Mouse (Mus musculus) lung, embryonic 16.5 days (tissue): Measurements from ENCODE around the gene Gm28308. TPM values are rescaled to one million over a fixed set of nuclear protein-coding genes. Genes with fewer than 3 reads are reported as not detected.

Experiments used
- ATAC-seq: fragments of 200-750 bp; cut with Nextera tagmentation; 2 replicates; pipeline ENCODE4 v1.8.0; 2017; ENCODE audit warnings: low read depth, mild to moderate bottlenecking, moderate library complexity
- H3K27ac ChIP-seq: fragments of 300-500 bp; sonication (generic); 2 replicates; pipeline ENCODE4 v1.5.1; 2014; ENCODE audit warnings: mild to moderate bottlenecking, control low read depth, low read length
- H3K27me3 ChIP-seq: fragments of 300-500 bp; sonication (generic); 2 replicates; pipeline ENCODE4 v1.6.1; 2014; ENCODE audit warnings: low read depth, low read length, mixed read lengths; ENCODE audit not compliant: control insufficient read depth, insufficient read depth
- H3K36me3 ChIP-seq: fragments of 300-500 bp; sonication (generic); 2 replicates; pipeline ENCODE4 v1.6.1; 2014; ENCODE audit warnings: low read length; ENCODE audit not compliant: control insufficient read depth, insufficient read depth
- H3K4me1 ChIP-seq: fragments of 300-500 bp; sonication (generic); replicated peaks from 2 replicates; pipeline ENCODE4 v1.6.1; 2014; ENCODE audit warnings: low read length, mixed read lengths; ENCODE audit not compliant: control insufficient read depth, insufficient read depth
- H3K4me2 ChIP-seq: fragments of 300-500 bp; sonication (generic); 2 replicates; pipeline ENCODE4 v1.6.1; 2014; ENCODE audit warnings: low read depth, low read length, control low read depth
- H3K4me3 ChIP-seq: fragments of 300-500 bp; sonication (generic); 2 replicates; pipeline ENCODE4 v1.5.1; 2014; ENCODE audit warnings: mild to moderate bottlenecking, low read length, control low read depth
- H3K9ac ChIP-seq: fragments of 300-500 bp; sonication (generic); 2 replicates; pipeline ENCODE4 v1.6.1; 2014; ENCODE audit warnings: low read length, control low read depth
- H3K9me3 ChIP-seq: fragments of 300-500 bp; sonication (generic); 2 replicates; pipeline ENCODE4 v1.6.1; 2016; ENCODE audit warnings: low read length; ENCODE audit not compliant: control insufficient read depth
- WGBS: fragments of 180-500 bp; shearing (Covaris S2); extraction: QIAGEN DNeasy Blood & Tissue Kit; methylation state at CpG from one replicate; pipeline ENCODE4 v1.1.7; 2014; 5-methylcytosine and 5-hydroxymethylcytosine counted together
- polyA plus RNA-seq: library from polyadenylated mRNA; unstranded; fragments of >200 nt; fragmentation: Nextera tagmentation; extraction: Ambion mirVana; gene quantifications from 2 replicates; pipeline ENCODE4 v1.2.1, GENCODE M21; 2015

Gene Gm28308
- polyA plus RNA-seq = not detected in 2 replicates

DNA sequence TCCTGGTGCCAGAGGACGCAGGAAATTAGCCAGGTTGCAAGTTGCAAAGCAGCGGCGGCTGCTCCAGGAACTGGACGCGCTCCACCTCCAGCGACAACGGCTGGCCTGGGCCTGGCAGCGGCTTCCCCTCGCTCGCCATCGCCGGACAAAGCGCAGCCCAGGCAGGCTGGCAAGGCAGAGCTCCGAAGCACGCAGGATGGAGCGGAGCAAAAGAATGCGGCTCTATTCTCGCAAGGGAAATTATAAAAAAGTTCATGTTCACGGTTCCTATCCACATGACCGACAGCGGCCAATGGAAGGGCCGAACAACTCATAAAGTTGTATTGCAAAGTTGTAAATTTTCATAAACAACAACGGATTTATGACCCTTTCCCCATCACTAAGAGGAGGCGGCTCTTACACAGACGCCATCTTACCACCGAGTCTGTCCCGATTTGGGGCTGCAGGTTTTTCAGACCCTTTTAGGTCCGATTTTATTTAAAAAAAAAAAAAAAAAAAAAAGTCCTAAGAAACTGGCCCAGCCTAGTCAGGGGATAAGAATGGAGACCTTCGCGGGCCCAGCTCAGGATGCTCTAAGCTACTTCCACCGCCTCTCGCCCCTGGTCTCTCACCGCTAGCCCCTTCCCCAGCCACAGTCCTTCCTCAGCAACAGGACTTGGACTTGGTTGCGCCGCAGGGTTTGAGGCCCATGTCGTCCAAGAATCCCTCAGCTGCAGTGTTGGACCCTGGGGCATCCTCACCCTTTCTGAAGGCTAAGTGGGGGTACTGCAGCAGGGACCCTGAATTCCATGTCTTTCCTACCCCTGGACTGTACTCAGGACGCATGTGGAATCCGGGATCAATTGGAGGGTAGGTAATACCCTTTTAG, at the start of gene Gm28308, which contains the start of gene Hoxa3:
Gm28308 (minus strand) TSS at position 221 of the 868 bp plus-strand sequence.
Hoxa3 (minus strand) TSS at position 218 of the 868 bp plus-strand sequence.
- Histone ChIP-seq H3K9me3 (no peaks in the 10 kb centered on the region), H3K4me3 (peak within 1 kb of the TSS; percentile 44), H3K36me3 (no peaks in the 10 kb centered on the region), H3K9ac (peak within 1 kb of the TSS; percentile 60), H3K4me1 (peaks cover 12% of the 10 kb centered on the region), H3K27ac (peak within 1 kb of the TSS; percentile 45), H3K27me3 (peaks cover 78% of the 10 kb centered on the region), H3K4me2 (peak within 1 kb of the TSS; percentile 65)
- ATAC-seq = peak; percentile 38
- WGBS = 9% methylated on average over 38 of the region's 38 CpGs

DNA sequence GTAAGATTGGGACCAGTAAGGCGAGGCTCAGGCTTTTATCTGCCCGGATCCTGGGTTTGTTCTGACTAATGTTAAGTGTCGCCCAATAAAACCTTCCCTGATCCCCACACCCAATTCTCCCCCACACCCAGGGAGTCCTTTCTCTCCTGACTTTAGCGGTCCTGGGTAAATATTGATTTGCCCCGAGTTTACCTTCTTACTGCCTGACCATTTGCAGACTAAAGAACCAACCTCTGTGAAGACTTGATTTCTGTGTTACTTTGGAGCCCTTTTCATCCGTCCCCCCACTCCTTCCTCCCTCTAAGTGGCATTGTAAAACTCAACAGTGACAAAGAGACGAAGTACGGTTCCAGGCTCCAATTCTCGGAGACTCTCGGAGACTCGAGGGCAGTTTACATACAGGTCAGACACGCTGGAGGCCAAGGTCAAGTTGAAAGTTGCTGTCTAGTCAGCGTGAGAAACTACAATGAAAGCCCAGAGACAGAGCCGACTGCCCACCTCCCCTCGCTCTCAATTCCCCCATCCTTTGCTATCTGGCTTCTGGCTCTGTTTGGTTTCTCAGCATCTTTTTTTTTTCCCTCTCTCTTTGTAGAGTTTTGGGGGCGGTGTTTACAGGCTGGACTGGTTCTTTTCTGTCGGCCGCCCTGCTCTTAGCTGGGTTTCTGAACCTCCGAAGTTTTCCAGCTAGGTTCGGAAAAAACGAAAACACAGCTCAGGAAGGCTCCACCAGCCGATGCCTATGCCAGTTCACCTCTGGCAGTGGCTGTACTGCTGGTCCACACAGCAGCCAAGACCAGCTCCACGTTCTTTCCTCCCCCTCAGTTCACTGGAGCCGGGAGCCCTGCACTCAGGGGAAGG, 49.6 kb upstream of the Gm28308 start:
- WGBS = 3% methylated on average over 24 of the region's 24 CpGs
- Histone ChIP-seq H3K9me3 (no peaks in the 10 kb centered on the region), H3K27me3 (peaks cover 89% of the 10 kb centered on the region), H3K4me2 (no peak overlapping the region), H3K4me3 (no peak overlapping the region), H3K27ac (no peak overlapping the region), H3K4me1 (peaks cover 13% of the 10 kb centered on the region; the same call in 1 of the 2 replicates), H3K36me3 (no peaks in the 10 kb centered on the region), H3K9ac (no peak overlapping the region)
- no peak for ATAC-seq

DNA sequence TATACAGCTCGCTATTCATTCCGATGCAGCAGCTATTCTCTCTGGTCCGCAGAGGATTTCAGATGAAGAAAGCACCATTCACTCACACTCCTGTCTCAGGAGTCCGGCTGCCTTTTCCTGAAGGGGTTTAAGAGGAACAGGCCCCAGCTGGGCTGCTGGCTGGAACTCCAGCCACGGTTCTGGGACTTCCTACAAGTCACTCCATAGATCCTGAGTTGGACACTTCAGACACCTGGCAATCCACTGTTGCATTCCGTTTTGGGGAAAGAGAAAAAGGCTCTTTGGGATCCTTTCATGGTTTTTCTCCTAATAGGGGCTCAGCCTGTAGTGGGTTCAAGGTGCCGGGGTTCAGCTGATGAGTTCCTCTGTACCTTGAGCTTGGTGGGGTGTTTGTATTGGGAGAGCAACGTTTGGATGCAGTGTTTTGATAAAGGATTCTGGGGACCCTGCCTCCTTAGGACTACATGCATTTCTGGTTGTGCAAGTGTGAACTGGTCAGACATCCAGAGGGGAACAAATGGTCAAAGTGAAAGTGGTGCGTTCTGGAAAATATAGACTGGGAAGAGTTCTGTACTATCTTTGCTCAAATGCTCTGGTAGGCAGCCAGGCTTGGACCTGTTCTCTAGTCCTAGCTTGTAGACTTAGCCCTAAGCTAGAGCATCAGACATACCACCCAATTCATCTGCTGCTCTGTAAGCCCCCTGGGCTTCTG, 48.8 kb upstream of the Gm28308 start:
- WGBS = 5% methylated on average over 9 of the region's 9 CpGs
- Histone ChIP-seq H3K4me3 (no peak overlapping the region), H3K27ac (no peak overlapping the region), H3K9ac (no peak overlapping the region), H3K4me1 (peaks cover 13% of the 10 kb centered on the region; the same call in 1 of the 2 replicates), H3K9me3 (no peaks in the 10 kb centered on the region), H3K4me2 (no peak overlapping the region), H3K27me3 (peaks cover 91% of the 10 kb centered on the region), H3K36me3 (no peaks in the 10 kb centered on the region)
- no peak for ATAC-seq

DNA sequence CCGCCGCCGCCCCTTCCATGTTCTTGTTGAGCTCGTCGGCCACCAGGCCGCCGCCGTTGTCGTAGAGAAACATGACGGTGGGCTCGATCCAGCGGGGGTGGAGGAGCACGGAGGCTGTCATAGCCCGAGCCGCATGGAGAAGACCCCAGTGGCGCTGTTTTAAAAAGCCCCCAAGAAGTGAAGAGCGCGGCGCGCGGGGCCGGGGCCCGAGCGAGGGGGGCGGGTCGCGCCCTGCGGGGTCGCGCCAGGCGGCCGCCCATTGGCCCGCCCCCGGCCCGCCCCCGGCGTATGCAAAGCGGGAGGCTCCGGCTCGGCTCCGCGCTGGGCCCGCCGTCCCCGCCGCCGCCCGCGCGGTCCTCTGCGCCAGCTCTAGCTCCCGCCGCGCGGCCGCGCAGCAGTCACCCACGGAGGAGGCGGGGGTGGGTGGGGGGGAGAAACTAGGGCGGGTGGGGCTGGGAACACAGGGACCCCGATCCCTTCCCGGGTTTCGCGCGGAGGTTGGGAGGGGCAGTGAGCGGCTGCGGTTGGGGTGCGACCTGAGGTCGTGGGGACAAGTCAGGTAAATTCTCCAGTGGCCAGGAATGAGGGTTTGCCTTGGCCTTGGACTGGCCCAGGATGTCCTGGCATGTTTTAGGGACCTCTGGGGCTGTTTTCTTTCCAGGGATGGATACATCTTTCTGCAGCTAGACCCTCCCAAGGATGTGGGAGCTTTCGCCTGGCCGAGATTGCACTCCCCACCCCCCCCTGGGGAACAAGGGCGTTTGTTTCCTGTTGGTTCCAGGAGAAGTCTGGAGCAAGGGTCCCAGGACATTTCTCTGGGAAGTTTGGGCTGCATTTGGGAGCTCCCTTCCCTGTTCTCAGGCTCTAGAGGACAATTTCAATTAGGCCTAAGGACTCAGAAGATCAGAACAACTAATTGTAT, 47.8 kb upstream of the Gm28308 start, which contains the start of gene Hoxa13:
Hoxa13 (minus strand) TSS at position 227 of the 922 bp plus-strand sequence.
- peaks cover 90% of the 10 kb centered on the region for H3K27me3 ChIP-seq
- peak within 1 kb of the TSS; percentile 50 for H3K4me3 ChIP-seq
- no peak within 1 kb of the TSS for H3K9ac ChIP-seq
- H3K27ac ChIP-seq = no peak within 1 kb of the TSS
- H3K9me3 ChIP-seq = no peaks in the 10 kb centered on the region
- peaks cover 13% of the 10 kb centered on the region; the same call in 1 of the 2 replicates for H3K4me1 ChIP-seq
- peak; percentile 78 for ATAC-seq
- WGBS = under 1% methylated on average over 23 of the region's 72 CpGs
- H3K36me3 ChIP-seq = no peaks in the 10 kb centered on the region
- H3K4me2 ChIP-seq = peak within 1 kb of the TSS; percentile 80

DNA sequence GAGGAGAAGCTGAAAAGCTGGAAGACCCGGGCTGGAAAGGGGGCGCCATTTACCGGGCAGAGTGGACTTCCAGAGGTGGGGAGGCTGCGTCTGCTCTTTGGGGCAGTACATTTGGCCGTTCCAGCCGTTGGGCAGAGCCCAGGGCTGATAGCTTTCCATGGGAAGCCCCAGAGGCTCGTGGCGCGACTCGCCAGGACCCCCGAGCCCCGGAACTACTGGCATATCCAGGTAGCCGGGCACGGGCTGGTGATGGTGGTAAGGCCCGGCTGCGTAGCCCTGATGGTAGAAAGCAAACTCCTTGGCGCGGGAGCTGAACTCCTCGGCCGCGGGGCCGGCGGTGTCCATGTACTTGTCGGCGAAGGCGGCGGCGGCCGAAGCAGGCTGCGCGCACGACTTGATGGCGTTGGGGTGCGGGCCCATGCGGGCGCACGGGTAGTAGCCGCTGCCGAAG, 46.7 kb upstream of the Gm28308 start:
- H3K27me3 ChIP-seq = peaks cover 88% of the 10 kb centered on the region
- peaks cover 13% of the 10 kb centered on the region; the same call in 1 of the 2 replicates for H3K4me1 ChIP-seq
- H3K4me2 ChIP-seq = peak overlapping the region; percentile 80
- no peak for ATAC-seq
- peak overlapping the region; percentile 50 for H3K4me3 ChIP-seq
- no peaks in the 10 kb centered on the region for H3K36me3 ChIP-seq
- H3K9ac ChIP-seq = no peak overlapping the region
- H3K9me3 ChIP-seq = no peaks in the 10 kb centered on the region
- WGBS = under 1% methylated on average over 39 of the region's 39 CpGs
- no peak overlapping the region for H3K27ac ChIP-seq

DNA sequence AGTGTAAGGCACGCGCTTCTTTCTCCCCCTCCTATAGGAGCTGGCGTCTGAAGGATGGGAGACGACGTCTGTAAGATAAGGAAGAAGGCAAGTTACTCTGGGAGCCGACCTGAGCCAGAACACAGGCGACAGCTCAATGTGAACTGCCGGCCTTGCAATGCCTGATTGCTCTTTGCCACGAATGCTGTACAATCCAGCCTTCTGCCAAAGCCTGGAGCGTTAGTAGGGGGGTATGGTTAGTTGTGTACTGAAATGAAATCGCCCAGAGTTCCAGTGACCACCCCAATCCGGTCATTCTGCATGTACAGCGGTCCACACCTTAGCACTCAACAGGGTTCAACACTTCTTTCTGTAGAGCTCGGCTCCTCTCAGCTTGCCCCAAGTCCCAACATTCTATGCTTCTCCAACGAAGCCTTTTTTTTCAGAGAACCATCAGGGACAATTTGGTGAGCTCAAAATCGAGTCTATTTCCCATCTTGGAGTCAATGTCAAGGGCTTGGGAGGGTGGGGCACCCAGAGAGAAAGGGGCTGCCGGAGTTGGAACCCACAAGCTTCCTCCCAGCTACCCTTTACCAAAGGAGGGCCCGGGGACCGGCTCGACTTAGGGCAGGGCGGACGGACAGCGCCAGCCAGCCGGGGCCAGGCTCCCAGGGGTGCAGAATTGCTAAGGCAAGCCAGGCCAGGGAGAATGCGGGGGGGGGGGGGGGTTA, 46.1 kb upstream of the Gm28308 start:
- H3K4me1 ChIP-seq = peaks cover 13% of the 10 kb centered on the region; the same call in 1 of the 2 replicates
- 2% methylated on average over 24 of the region's 25 CpGs for WGBS
- H3K36me3 ChIP-seq = no peaks in the 10 kb centered on the region
- peak overlapping the region; percentile 80; the same call in 1 of the 2 replicates for H3K4me2 ChIP-seq
- H3K27ac ChIP-seq = no peak overlapping the region
- no peak overlapping the region for H3K4me3 ChIP-seq
- no peaks in the 10 kb centered on the region for H3K9me3 ChIP-seq
- no peak overlapping the region for H3K9ac ChIP-seq
- peaks cover 84% of the 10 kb centered on the region for H3K27me3 ChIP-seq
- ATAC-seq = no peak

DNA sequence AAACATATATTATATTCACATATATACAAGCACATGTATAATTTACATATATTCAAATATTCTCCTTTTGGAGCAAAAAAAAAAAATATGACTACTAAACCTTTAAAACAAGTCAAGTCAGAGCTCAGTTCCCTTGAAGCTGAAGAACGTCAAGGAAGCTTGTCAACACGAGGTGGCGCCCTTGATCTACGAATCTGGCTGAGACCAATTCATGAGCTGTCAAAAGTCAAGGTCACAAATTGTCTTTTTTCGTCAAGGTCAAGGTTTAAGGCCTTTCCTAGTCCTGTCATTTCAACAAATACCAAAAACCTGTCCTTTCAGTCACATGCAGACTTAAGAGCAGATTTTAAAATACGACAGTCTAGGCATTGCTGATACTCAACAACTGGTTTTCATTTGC, 43.8 kb upstream of the Gm28308 start:
- Histone ChIP-seq H3K4me3 (no peak overlapping the region), H3K36me3 (no peaks in the 10 kb centered on the region), H3K27me3 (peaks cover 82% of the 10 kb centered on the region), H3K27ac (no peak overlapping the region), H3K9me3 (no peaks in the 10 kb centered on the region), H3K4me1 (peaks cover 16% of the 10 kb centered on the region; the same call in 1 of the 2 replicates), H3K4me2 (no peak overlapping the region), H3K9ac (no peak overlapping the region)
- WGBS = 0% methylated on average over 6 of the region's 6 CpGs
- ATAC-seq = no peak
